Mouse (Mus musculus) limb, embryonic 12.5 days (tissue): ENCODE results near the gene Arhgap42. TPM values are rescaled to one million over a fixed set of nuclear protein-coding genes. Genes with fewer than 3 reads are reported as not detected.

ENCODE experiments used
- ATAC-seq: fragments of 200-750 bp; cut with Nextera tagmentation; 2 replicates; pipeline ENCODE4 v1.8.0; 2017; ENCODE audit warnings: low read depth, moderate TSS enrichment; ENCODE audit not compliant: insufficient number of reproducible peaks, insufficient read depth, low FRiP score, low TSS enrichment
- H3K27ac ChIP-seq: fragments of 300-500 bp; sonication (generic); 2 replicates; pipeline ENCODE4 v1.5.1; 2016; ENCODE audit warnings: mild to moderate bottlenecking, moderate library complexity
- H3K27me3 ChIP-seq: fragments of 300-500 bp; sonication (generic); 2 replicates; pipeline ENCODE4 v1.6.1; 2016; ENCODE audit warnings: mild to moderate bottlenecking, moderate library complexity
- H3K36me3 ChIP-seq: fragments of 300-500 bp; sonication (generic); 2 replicates; pipeline ENCODE4 v1.6.1; 2016; ENCODE audit warnings: mild to moderate bottlenecking, moderate library complexity
- H3K4me1 ChIP-seq: fragments of 300-500 bp; sonication (generic); replicated peaks from 2 replicates; pipeline ENCODE4 v1.6.1; 2016
- H3K4me2 ChIP-seq: fragments of 300-500 bp; sonication (generic); 2 replicates; pipeline ENCODE4 v1.6.1; 2016; ENCODE audit warnings: mild to moderate bottlenecking, moderate library complexity
- H3K4me3 ChIP-seq: fragments of 300-500 bp; sonication (generic); replicated peaks from 2 replicates; pipeline ENCODE4 v1.5.1; 2016; ENCODE audit warnings: mild to moderate bottlenecking
- H3K9ac ChIP-seq: fragments of 300-500 bp; sonication (generic); replicated peaks from 2 replicates; pipeline ENCODE4 v1.6.1; 2016; ENCODE audit warnings: mild to moderate bottlenecking, moderate library complexity
- H3K9me3 ChIP-seq: fragments of 300-500 bp; sonication (generic); 2 replicates; pipeline ENCODE4 v1.6.1; 2016; ENCODE audit warnings: mild to moderate bottlenecking, moderate library complexity
- whole genome bisulfite sequencing: fragments of 180-500 bp; shearing (Covaris S2); methylation state at CpG from one replicate; pipeline ENCODE4 v1.1.7; 2016; 5-methylcytosine and 5-hydroxymethylcytosine counted together
- polyA plus RNA-seq: library from polyadenylated mRNA; unstranded; fragments of >200 nt; fragmentation: Nextera tagmentation; extraction: Ambion mirVana; gene quantifications from 2 replicates; pipeline ENCODE4 v1.2.1, GENCODE M21; 2016

Gene Arhgap42
- polyA plus RNA-seq, 1 experiment from 2014 or later, result 56.8 TPM

- no peak for ATAC-seq
- H3K36me3 ChIP-seq, result no peaks in the 10 kb centered on the region
- H3K27ac ChIP-seq, result no peak overlapping the region
- no peaks in the 10 kb centered on the region for H3K4me1 ChIP-seq
- H3K4me2 ChIP-seq, result no peak overlapping the region
- no peak overlapping the region for H3K4me3 ChIP-seq
- WGBS, result 81% methylated on average over 4 of the region's 4 CpGs
- H3K27me3 ChIP-seq, result no peaks in the 10 kb centered on the region
- H3K9me3 ChIP-seq, result no peaks in the 10 kb centered on the region
- no peak overlapping the region for H3K9ac ChIP-seq
Measured at GRCm38 (mm10) chr9:9207251-9207650, 31.6 kb downstream of the Arhgap42 start.

- Histone ChIP-seq H3K36me3 (0 out of 2 replicates have a peak, but pooled peaks cover 4% of the 10 kb centered on the region), H3K4me1 (peaks cover 13% of the 10 kb centered on the region), H3K4me3 (no peak overlapping the region), H3K4me2 (no peak overlapping the region), H3K9ac (no peak overlapping the region), H3K9me3 (no peaks in the 10 kb centered on the region), H3K27ac (no peak overlapping the region), H3K27me3 (no peaks in the 10 kb centered on the region)
- 84% methylated on average over 8 of the region's 8 CpGs for WGBS
- ATAC-seq, result no peak
Measured at GRCm38 (mm10) chr9:9200827-9201388, 38.0 kb downstream of the Arhgap42 start.

- Histone ChIP-seq H3K27ac (no peak overlapping the region), H3K4me3 (no peak overlapping the region), H3K4me1 (peaks cover 13% of the 10 kb centered on the region), H3K9me3 (no peaks in the 10 kb centered on the region), H3K27me3 (no peaks in the 10 kb centered on the region), H3K4me2 (no peak overlapping the region), H3K9ac (no peak overlapping the region), H3K36me3 (0 out of 2 replicates have a peak, but pooled peaks cover 4% of the 10 kb centered on the region)
- 59% methylated on average over 8 of the region's 8 CpGs for WGBS
- no peak for ATAC-seq
Measured at GRCm38 (mm10) chr9:9199170-9199841, 39.6 kb downstream of the Arhgap42 start.

GRCm38 (mm10) chr9:9198645-9199044 is 40.3 kb downstream of the Arhgap42 start:
- H3K27ac ChIP-seq, result no peak overlapping the region
- no peaks in the 10 kb centered on the region for H3K9me3 ChIP-seq
- 0 out of 2 replicates have a peak, but pooled peaks cover 4% of the 10 kb centered on the region for H3K36me3 ChIP-seq
- H3K4me3 ChIP-seq, result no peak overlapping the region
- peaks cover 13% of the 10 kb centered on the region for H3K4me1 ChIP-seq
- H3K27me3 ChIP-seq, result no peaks in the 10 kb centered on the region
- no peak overlapping the region for H3K4me2 ChIP-seq
- no peak for ATAC-seq
- WGBS, result 33% methylated on average over 3 of the region's 3 CpGs
- no peak overlapping the region for H3K9ac ChIP-seq

- Histone ChIP-seq H3K4me2 (no peak overlapping the region), H3K9ac (no peak overlapping the region), H3K4me3 (no peak overlapping the region), H3K4me1 (peaks cover 17% of the 10 kb centered on the region), H3K36me3 (0 out of 2 replicates have a peak, but pooled peaks cover 4% of the 10 kb centered on the region), H3K9me3 (no peaks in the 10 kb centered on the region), H3K27ac (no peak overlapping the region), H3K27me3 (no peaks in the 10 kb centered on the region)
- ATAC-seq, result no peak
Measured at GRCm38 (mm10) chr9:9196046-9196445, 42.9 kb downstream of the Arhgap42 start.

- Histone ChIP-seq H3K9ac (no peak overlapping the region), H3K27ac (no peak overlapping the region), H3K4me1 (peaks cover 15% of the 10 kb centered on the region), H3K9me3 (no peaks in the 10 kb centered on the region), H3K27me3 (no peaks in the 10 kb centered on the region), H3K36me3 (0 out of 2 replicates have a peak, but pooled peaks cover 4% of the 10 kb centered on the region), H3K4me3 (no peak overlapping the region), H3K4me2 (no peak overlapping the region)
- WGBS, result 69% methylated on average over 1 of the region's 1 CpGs
- ATAC-seq, result no peak
Measured at GRCm38 (mm10) chr9:9194496-9194895, 44.4 kb downstream of the Arhgap42 start.

GRCm38 (mm10) chr9:9192716-9193115 is 46.2 kb downstream of the Arhgap42 start:
- H3K4me2 ChIP-seq, result no peak overlapping the region
- no peaks in the 10 kb centered on the region for H3K9me3 ChIP-seq
- no peak overlapping the region for H3K4me3 ChIP-seq
- no peak overlapping the region for H3K27ac ChIP-seq
- no peak overlapping the region for H3K9ac ChIP-seq
- H3K36me3 ChIP-seq, result 0 out of 2 replicates have a peak, but pooled peaks cover 4% of the 10 kb centered on the region
- no peak for ATAC-seq
- H3K27me3 ChIP-seq, result no peaks in the 10 kb centered on the region
- 83% methylated on average over 4 of the region's 4 CpGs for WGBS
- 0 out of 2 replicates have a peak, but pooled peaks cover 7% of the 10 kb centered on the region for H3K4me1 ChIP-seq

- no peak overlapping the region for H3K4me2 ChIP-seq
- H3K27ac ChIP-seq, result no peak overlapping the region
- H3K36me3 ChIP-seq, result no peaks in the 10 kb centered on the region
- H3K4me3 ChIP-seq, result no peak overlapping the region
- no peaks in the 10 kb centered on the region for H3K9me3 ChIP-seq
- no peaks in the 10 kb centered on the region for H3K27me3 ChIP-seq
- no peak for ATAC-seq
- 0 out of 2 replicates have a peak, but pooled peaks cover 7% of the 10 kb centered on the region for H3K4me1 ChIP-seq
- H3K9ac ChIP-seq, result no peak overlapping the region
- WGBS, result 90% methylated on average over 1 of the region's 1 CpGs
Measured at GRCm38 (mm10) chr9:9190835-9191234, 48.1 kb downstream of the Arhgap42 start.

GRCm38 (mm10) chr9:9188167-9188566 is 50.7 kb downstream of the Arhgap42 start:
- WGBS, result 86% methylated on average over 3 of the region's 3 CpGs
- Histone ChIP-seq H3K36me3 (no peaks in the 10 kb centered on the region), H3K27me3 (no peaks in the 10 kb centered on the region), H3K27ac (no peak overlapping the region), H3K4me1 (0 out of 2 replicates have a peak, but pooled peaks cover 7% of the 10 kb centered on the region), H3K9ac (no peak overlapping the region), H3K4me2 (no peak overlapping the region), H3K9me3 (no peaks in the 10 kb centered on the region), H3K4me3 (no peak overlapping the region)
- no peak for ATAC-seq

GRCm38 (mm10) chr9:9177745-9178144 is 61.2 kb downstream of the Arhgap42 start:
- Histone ChIP-seq H3K27me3 (no peaks in the 10 kb centered on the region), H3K4me3 (no peak overlapping the region), H3K4me2 (no peak overlapping the region), H3K9me3 (no peaks in the 10 kb centered on the region), H3K36me3 (peaks cover 6% of the 10 kb centered on the region), H3K27ac (no peak overlapping the region), H3K4me1 (no peaks in the 10 kb centered on the region), H3K9ac (no peak overlapping the region)
- ATAC-seq, result no peak
- 87% methylated on average over 4 of the region's 4 CpGs for WGBS

- H3K27ac ChIP-seq, result no peak overlapping the region
- ATAC-seq, result no peak
- H3K9ac ChIP-seq, result no peak overlapping the region
- no peaks in the 10 kb centered on the region for H3K27me3 ChIP-seq
- WGBS, result 84% methylated on average over 2 of the region's 2 CpGs
- H3K36me3 ChIP-seq, result peaks cover 6% of the 10 kb centered on the region
- peaks cover 9% of the 10 kb centered on the region for H3K4me1 ChIP-seq
- no peaks in the 10 kb centered on the region for H3K9me3 ChIP-seq
- no peak overlapping the region for H3K4me2 ChIP-seq
- H3K4me3 ChIP-seq, result no peak overlapping the region
Measured at GRCm38 (mm10) chr9:9174924-9175323, 64.0 kb downstream of the Arhgap42 start.
